Mouse (Mus musculus) CH12.LX (cell line): ENCODE measurements around the gene Rps6ka4.

ENCODE experiments used
- CTCF ChIP-seq, 2 experiments: IDR thresholded peaks in 1 of 2; conservative IDR thresholded peaks in 1 of 2; 2 replicates each; pipeline ENCODE4 v1.5.1; 2011 to 2012; ENCODE audit warnings: low read depth in 2 of 2, low read length in 2 of 2, improper control_type of control experiment in 1 of 2, inconsistent platforms in 1 of 2, mild to moderate bottlenecking in 1 of 2, moderate library complexity in 1 of 2
- EP300 ChIP-seq: IDR thresholded peaks from 2 replicates; pipeline ENCODE4 v1.6.1; 2011; ENCODE audit warnings: low read length, improper control_type of control experiment
- JUND ChIP-seq: conservative IDR thresholded peaks from 2 replicates; pipeline ENCODE4 v1.6.1; 2011; ENCODE audit warnings: low read depth, low read length, improper control_type of control experiment
- MXI1 ChIP-seq: IDR thresholded peaks from 2 replicates; pipeline ENCODE4 v1.6.1; 2011; ENCODE audit warnings: mild to moderate bottlenecking, low read depth, low read length, improper control_type of control experiment
- POLR2A ChIP-seq: IDR thresholded peaks from 2 replicates; pipeline ENCODE4 v1.6.1; 2011; ENCODE audit warnings: low read depth, mild to moderate bottlenecking, improper control_type of control experiment, low read length

GRCm38 (mm10) chr19:6861451-6861850 is 21.0 kb upstream of the Rps6ka4 start:
- TF ChIP-seq CTCF (conservative IDR thresholded peaks at IDR 0.05 in 1 of 2, IDR thresholded peaks at IDR 0.05 in 1 of 2; ENCODE audit: low read depth in 2 of 2, low read length in 2 of 2) (no peak), POLR2A (no peak), MXI1 (no peak), EP300 (no peak), JUND (no peak)
